In genomic region chr1:58369716-58370115, GRCm38 (mm10) we compare ENCODE assay signal across 12 mouse cellular contexts.
"Had no signal": no experiment of that assay in that cellular context is flagged by ENCODE, and none has a peak within 500 bp of the region (broad histone marks: within the 10 kb centered on the region; RNA-seq: fewer than 3 reads in every experiment).

No protein-coding gene starts in this region.

- DNase-seq: retina, postnatal 1 day; right cerebral cortex, adult 18-20 months; right cerebral cortex, postnatal 14 days; right cerebral cortex, postnatal 25 days; right cerebral cortex, postnatal 4 days; spleen, adult 18-20 months; thymus, adult 18-20 months; thymus, adult 2 months; thymus, postnatal 14 days; thymus, postnatal 25 days; thymus, postnatal 36 days; thymus, postnatal 4 days had no signal
